Mouse (Mus musculus) frontal cortex, postnatal 36 days (tissue): ENCODE results near the gene Col4a2.
A peak's percentile ranks its signal among the peaks of the same experiment; 100 is the strongest.

Experiments
- DNase-seq, 2 experiments: peaks; one replicate each; pipeline ENCODE4 v3.0.0; 2022; ENCODE audit warnings: low spot score in 2 of 2

Col4a2 gene

DNA sequence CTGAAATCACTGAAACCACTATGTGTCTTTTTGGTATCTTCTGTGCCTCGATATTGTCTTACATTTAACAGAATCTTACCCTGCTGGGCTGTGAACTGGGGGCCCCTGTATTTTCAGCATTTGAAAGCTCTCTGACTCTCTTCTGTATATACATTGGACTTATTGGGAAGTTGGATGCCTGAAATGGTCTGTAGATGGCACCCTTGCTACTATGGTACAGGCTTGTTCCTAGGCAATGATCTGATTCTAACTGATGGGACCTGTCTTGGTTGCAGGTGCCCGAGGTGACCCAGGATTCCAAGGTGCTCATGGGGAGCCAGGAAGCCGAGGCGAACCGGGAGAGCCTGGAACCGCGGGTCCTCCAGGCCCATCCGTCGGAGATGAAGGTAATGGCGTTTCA, 102.5 kb downstream of the Col4a2 start:
- no peak for DNase-seq

DNA sequence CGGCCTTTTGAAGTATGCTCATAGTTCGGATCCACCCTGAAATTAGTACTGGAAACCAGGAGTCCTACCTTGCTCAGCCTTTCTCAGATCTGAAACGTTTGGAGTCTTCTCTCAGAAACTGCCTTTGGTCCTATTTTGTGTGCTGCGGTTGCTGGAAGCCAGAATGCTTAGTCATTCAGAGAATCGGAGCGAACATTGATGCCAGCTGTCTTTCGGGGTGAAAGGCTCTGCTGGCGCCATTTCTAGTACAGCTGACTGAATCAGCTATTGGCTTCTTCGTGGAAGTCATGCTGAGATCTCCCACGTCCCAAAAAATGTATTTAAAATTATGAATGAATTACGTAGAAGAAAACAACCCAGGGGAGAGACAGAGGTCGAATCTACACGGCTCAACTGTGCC, 105.2 kb downstream of the Col4a2 start:
- peak; percentile 56 to 60 for DNase-seq

DNA sequence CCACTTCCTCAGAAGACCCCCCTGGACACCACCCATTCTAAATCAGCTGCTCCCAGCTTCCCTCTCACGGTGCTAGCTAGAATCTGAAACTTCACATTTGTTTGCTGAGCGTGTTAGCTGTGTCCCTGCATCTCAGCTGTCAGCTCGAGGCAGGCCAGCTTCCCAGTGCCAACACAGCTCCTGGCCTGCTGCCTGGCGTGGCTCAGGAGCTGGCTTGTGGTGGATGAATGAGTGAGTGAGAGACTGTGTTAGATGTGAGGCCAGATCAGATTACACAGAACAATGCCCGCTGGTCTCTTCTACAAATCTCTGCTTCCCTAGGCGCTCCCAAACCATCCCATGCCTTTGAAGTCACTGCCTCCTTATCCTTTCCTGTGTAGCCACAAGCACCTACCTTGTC, 106.6 kb downstream of the Col4a2 start:
- DNase-seq = peak; percentile 68 to 85

DNA sequence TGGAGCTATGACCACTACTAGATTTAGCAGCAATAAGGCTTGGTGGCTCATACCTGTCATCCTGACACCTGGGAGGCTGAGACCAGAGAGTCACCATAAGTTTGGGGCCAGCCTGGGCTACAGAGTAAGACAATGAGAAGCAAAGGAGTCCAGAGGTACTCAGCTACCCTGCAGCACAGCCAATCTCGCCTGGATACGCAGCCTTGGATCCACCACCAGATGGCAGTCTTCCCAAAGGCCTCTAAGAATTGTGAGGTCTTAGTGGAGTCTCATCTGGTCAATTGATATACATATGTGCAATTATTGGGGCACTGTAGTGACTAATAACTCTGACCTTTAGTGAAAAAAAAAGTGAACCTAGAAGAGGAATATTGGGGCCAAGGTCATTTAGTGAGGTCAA, 107.0 kb downstream of the Col4a2 start:
- peak in 1 of 2 experiments; percentile 62 for DNase-seq

DNA sequence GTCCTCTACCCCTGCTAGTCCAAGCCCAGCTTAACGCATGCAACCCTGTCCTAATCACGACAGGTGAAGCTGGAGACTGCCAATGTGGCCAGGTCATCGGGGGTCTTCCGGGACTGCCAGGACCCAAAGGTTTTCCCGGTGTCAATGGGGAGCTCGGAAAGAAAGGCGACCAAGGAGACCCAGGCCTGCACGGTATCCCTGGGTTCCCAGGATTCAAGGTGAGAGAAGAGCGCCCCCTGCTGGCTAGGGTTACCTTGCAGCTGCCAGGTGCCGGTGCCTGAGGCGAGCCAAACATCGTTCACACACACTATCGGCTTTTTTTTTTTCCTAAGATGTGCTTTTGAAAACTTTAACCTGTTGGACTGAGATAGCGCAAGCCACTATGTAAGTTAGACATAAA, 108.5 kb downstream of the Col4a2 start:
- DNase-seq = no peak

DNA sequence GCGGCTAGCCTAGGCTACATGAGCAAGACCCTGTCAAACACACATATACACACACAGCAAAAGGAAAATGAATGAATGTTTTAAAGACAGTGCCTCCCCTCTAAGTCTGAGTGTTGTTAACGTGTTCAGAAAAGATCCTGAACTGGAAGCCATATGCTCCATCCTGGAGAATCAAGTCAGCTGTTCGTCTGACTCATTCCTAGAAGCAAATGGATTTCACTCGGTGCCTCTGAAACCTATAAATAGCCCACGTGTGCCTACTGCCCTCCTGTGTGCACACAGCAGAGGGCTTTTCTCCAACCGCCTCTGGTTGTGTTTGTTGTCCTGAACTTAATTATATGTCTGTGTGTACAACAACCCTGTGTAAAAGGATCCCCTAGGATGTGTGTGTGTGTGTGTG, 109.4 kb downstream of the Col4a2 start:
- DNase-seq = no peak

DNA sequence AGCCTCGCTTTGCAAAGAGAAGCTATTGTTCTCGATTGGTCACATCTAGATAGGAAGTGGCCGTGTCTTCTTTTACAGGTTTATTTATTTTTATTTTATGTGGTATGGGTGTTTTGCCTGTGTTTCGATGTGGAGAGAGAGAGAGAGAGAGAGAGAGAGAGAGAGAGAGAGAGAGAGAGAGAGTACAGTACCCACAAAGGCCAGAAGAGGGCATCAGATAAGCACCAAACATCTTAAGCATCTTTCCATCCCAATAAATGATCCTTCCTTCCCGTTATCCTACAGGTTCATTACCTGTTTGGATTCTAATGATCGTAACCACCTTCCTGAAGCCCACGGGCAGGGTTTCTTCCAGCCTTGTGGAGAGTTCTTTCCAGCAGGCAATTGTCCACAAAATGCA, 110.5 kb downstream of the Col4a2 start:
- DNase-seq = no peak

DNA sequence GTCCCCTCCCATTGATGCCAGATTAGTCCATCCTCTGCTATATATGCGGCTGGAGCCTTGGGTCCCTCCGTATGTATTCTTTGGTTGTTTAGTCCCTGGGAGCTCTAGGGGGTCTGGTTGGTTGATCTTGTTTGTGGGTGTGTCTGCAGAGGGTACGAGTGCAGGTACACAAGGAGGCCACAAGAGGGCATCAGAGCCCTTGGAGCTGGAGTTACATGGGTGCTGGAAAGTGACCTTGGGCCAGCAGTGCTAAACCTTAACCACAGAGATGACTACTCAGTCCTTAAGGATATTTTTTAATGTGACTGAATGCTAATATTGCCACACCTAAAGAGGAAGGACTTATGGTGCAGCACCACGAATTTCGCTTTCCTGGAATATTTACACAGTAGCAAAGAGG, 118.1 kb downstream of the Col4a2 start:
- DNase-seq = no peak

DNA sequence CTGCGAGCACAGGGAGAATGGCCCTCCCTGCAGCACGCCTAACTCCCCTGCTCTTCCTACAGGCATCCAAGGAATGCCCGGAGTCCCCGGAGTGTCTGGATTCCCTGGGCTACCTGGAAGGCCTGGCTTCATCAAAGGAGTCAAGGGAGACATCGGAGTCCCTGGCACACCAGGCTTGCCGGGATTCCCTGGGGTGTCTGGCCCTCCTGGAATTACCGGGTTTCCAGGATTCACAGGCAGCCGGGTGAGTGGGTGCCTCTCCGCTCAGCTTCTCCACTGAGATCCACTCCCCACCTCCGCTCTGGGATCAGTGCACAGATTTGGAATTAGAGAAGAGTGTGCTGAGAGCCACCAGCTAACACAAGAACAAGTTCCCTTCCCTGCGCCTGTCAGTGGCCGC, 125.3 kb downstream of the Col4a2 start:
- peak in 1 of 2 experiments; percentile 73 for DNase-seq

DNA sequence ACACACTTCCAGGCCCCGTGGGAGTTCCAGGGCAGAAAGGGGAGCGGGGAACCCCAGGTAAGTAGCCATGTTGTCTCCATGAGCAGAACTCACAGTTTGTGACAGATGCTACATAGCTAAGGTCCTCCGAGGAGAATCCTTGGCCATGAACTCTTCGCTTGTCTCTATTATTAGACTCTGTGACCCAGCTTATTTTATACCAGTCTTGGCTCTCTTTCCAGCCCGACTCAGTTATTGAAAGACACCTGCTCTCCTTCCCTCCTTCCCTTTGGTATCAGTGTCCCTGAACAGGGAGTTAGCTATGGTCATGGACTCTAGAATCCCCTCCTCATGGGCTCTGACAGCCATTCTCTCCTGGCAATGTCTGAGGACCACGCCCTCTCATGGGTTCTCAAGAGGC, 128.7 kb downstream of the Col4a2 start:
- no peak for DNase-seq

DNA sequence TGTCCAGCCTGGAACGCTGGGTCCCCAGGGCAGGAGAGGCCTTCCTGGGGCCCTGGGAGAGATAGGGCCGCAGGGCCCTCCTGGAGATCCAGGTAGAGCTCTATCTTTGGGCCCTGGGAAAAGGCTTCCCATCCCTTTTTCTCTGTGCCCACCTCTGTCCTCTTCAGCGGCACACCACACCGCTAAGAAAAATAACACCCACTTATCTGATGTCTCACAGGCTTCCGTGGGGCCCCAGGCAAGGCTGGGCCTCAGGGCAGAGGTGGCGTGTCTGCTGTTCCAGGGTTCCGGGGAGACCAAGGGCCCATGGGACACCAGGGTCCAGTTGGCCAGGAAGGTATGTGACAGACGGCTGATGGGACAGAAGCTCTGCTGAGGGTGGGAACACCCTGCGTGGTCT, 131.0 kb downstream of the Col4a2 start:
- DNase-seq = no peak

DNA sequence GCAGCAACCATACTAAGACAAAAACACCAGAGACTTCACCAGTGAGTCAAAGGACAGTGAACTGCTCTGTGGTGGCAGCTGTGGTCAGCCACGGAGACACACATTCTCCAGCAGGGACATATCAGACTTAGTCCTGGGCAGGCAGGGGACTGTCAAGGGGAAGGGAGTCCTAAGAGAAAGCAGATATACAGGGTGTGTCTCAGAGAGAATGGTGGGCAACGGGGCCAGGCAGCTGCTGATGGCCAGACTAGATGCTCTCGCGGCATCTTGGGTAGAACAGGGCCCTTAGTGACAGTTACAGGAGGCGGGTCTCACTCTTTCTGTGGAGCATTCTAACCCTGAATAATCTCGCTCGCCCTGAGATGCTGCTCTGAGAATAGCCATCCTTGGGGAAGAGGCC, 131.6 kb downstream of the Col4a2 start:
- DNase-seq = no peak

DNA sequence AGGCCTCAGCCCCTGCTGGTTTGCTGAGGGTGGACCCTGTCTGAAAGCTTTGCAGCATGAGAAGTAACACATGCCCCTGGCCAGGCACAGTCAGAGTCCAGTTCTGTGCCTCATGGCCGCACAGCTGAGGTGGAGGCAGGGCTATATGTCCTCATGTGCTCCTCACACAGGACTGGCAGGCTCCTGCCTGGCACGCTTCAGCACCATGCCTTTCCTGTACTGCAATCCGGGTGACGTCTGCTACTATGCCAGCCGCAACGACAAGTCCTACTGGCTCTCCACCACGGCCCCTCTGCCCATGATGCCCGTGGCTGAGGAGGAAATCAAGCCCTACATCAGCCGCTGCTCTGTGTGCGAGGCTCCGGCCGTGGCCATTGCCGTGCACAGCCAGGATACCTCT, 133.2 kb downstream of the Col4a2 start:
- DNase-seq = no peak

DNA sequence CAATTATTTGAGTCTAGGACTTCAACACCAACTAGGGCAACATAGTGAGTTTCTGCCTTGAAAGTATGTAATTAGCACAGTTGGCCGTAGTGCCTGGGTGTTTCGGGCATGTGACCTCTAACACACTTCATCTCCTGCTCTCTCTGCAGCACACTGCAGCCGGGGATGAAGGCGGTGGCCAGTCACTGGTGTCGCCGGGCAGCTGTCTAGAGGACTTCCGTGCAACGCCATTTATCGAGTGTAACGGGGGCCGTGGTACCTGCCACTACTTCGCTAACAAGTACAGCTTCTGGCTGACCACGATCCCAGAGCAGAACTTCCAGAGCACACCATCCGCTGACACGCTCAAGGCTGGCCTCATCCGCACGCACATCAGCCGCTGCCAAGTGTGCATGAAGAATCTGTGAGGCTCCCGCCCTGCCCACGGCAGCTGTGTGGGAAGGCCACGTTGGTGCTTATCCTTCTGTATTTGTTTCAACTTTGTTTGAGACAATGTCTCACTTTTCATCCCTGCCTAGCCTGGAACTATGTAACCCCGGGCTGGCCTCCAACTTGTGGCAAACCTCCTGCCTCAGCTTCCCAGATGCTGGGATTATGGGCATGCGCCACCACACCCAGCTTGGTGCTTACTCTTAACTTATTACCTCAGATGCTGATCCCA, 135.4 kb downstream of the Col4a2 start:
- DNase-seq = no peak

DNA sequence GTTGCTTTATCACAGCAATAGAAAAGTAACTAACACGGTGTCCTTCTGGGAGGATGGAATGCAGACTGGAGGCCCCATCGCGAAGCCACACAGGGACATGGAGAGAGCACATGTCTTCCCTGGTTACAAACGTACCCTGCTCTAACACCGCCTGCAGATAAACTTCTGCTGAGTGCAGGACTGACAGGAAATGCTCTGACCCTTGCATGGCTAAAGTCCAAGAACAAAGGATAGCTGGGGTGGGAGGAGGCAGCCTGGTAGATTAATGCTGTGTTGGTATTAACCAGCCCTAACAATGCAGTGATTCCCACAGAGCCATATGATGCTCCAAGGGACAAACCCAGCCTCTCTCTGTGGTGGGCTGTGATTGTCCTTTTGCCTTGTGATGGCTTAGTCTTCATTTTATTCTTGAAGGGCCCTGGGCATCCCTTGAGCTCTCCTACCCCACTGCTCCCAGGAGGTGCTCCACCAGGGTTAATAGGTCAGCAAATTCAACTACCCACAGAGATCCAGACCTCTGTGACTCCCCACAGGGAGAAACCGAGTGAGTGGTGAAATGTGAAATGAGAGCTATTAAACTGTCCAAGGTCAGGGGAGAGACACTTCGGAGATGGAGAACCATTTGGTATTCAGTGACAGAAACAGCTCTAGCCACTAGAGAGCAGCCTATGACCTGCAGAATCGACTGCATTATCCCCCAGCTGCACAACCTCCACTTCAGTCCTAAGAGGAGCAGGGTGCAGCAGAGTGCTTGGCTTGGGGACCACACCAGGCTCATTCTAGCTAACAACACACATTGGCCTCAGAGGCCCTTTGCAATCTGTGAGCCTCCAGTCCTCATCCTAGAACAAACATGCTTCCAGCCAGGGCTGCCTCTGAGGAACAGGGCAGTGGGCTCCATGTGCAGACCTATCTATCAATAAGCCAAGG, 137.8 kb downstream of the Col4a2 start:
- peak in 1 of 2 experiments; percentile 33 for DNase-seq

DNA sequence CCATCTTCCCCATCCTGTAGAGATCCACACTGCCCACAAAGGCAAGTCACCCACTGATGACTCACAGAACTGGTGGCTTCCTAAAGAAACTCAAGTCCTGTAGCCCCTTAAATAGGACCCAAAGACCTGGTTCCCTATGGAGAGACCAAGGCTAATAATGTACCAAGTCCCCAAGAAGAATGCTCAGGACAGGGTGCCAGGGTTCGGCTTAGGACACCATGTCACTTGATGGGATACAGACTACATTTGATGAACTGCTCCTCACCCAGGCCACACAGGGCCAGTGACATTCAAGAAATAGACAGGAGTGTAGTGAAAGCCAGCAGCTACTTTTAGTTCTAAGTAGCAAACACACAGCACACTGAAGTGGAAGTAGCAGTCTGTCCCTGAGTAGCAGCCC, 139.5 kb downstream of the Col4a2 start:
- DNase-seq = no peak

DNA sequence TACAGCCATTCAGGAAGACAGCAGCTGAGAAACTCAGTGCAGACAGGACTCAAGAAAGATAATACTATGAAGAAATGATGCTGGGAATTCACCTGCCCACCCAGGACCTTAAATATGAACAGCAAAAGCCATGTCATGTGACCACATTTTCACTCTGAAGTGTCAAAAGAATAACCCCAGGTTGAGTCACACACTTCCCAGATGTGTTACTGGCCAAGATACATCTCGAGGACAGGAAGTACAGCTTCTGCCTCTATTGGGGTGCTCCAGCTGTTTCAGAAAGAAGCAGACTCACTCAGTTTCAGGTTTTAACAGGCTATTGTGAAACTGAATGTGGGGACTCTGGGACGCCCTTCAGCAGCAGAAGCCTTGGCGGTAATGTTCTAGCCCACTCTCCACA, 140.0 kb downstream of the Col4a2 start:
- DNase-seq = no peak

DNA sequence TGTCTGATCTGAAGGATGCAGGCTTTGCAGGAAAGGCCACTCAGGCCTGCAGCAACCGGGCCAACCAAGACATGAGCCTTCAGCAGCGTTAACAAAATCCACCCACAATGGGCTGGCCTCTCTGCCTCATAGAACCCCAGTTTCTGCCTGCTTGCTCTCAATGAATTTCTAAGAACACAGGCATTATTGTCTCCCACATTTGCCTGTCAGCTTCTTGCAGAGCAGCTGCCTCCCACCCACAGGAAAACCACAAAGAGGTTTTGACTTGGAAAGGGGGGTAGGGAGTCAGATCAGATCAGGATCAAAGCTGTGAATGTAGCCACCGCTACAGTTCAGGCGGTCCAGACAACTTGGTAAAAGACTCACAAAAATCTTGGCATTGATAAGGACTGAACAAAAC, 140.4 kb downstream of the Col4a2 start:
- DNase-seq = peak in 1 of 2 experiments; percentile 17

DNA sequence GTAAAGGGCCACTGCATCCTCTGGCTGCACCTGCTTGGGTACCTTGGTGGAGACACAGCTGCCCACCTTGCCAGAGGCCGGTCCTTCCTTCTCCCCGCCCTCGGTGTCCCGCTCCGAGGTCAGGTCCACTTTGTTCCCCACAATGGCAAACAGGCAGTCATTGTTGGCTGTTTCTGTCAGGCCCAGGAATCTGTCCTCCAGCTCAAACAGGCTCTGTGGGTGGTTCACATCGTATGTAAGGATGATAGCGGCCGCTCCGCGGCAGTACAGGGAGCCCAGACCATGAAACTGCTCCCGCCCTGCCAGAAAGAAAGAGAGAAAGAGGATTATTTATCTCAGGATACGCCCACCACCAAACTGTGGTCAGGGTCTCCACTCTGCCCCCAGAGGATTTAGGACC, 141.6 kb downstream of the Col4a2 start:
- DNase-seq = no peak

DNA sequence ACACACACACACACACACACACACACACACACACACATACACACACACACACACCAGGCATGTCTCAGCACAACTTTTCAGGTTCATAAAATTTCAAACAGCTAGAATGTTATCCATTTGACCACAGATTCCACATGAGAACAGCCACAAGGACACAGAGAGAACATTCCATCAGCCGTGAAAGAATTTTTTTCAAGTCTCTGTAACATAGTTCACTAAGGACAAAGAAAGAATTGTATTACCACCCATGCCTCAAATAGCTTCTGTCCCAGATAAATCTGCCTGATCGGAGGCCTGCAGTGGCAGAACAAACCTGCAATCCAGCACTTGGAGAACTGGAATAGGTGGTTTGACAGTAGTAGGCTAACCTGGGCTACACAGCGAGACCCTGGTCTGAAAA, 144.7 kb downstream of the Col4a2 start:
- no peak for DNase-seq

DNA sequence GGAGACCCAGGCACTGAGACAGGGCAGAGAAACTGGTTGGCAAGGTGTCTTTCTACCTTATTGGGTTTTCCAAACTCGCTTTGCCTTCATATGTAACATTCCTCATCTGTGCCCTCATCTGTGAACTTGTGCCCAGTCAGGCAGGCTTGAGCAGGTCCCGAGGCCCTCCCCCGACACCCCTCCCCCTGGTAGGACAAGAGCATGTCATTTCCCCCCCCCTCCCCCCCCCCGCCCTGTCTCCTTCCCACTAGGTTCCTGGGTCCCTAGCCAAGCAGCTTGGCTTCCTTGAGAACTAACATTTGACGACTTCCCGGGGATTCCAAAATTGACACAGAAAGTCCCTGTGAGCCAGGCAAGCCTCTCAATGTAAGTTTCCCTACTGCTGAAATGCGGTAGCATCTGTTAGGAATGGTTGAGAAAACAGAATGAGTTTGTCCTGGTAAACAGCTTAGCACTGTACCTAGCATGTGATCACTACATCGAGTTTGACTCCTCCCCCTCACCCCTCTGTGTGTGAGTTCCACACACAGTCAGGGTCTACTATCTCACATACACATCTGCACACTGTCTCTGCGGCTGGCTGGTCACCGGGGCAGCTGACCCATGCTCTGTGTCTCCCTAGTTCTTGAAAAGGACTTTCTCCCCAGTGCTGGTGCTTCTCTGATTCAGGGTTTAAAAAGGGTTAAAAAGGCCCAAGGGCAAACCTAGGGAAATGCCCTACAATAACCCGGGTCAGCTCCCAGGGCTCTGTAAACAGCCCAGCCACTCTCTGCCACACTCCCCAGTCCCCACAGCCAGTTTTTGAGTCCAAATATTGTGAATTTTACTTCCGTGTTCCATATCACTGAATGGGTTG, 145.6 kb downstream of the Col4a2 start:
- DNase-seq = no peak

DNA sequence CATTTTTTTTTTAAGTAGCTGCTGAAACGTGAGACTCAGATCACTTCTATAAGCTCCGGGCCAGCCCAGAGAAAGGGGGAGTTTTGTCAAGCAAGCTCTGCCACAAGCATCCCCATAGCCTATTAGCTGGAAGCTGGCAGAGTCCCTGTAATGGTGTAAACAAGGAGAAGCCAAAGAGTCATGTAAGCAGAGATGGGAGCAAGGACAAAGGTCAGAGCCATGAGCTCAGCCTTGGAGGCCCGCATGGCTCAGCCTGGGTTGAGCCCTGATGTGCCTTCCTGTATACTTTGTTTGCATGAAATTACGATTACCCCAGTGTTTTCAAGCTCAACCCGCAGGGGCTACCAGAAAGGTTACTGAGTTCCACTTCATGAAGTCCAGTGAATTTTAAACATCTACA, 146.4 kb downstream of the Col4a2 start:
- no peak for DNase-seq
